ENCODE assay signal across 22 mouse cellular contexts in genomic region chr5:45065917-45066699, GRCm38 (mm10).
DNase-seq lines count a peak whose midpoint lies in the region; ATAC-seq lines count a peak whose summit lies in the region.
"Had no signal": no experiment of that assay in that cellular context is flagged by ENCODE, and none has a peak within 500 bp of the region (broad histone marks: within the 10 kb centered on the region; RNA-seq: fewer than 3 reads in every experiment).

No protein-coding gene starts in this region.

- H3K4me3 ChIP-seq in limb, embryonic 13.5 days: no peak overlapping the region
- H3K4me3 ChIP-seq: embryonic facial prominence, embryonic 10.5 days; forebrain, embryonic 13.5 days; gastrocnemius, adult 2 months; heart, embryonic 12.5 days; hindbrain, embryonic 13.5 days had no signal

- no peak overlapping the region for H3K4me2 ChIP-seq in limb, embryonic 13.5 days (replicated peaks)
- H3K4me2 ChIP-seq: forebrain, embryonic 13.5 days; heart, embryonic 12.5 days; hindbrain, embryonic 13.5 days had no signal

- no peaks in the 10 kb centered on the region for H3K9me3 ChIP-seq in limb, embryonic 13.5 days
- H3K9me3 ChIP-seq: embryonic facial prominence, embryonic 10.5 days; forebrain, embryonic 13.5 days; G1E; heart, embryonic 12.5 days; hindbrain, embryonic 13.5 days had no signal

- H3K9ac ChIP-seq in limb, embryonic 13.5 days: no peak overlapping the region
- H3K9ac ChIP-seq: forebrain, embryonic 13.5 days; forebrain, postnatal 0 days; heart, embryonic 12.5 days; hindbrain, embryonic 13.5 days had no signal

- no peaks in the 10 kb centered on the region for H3K27me3 ChIP-seq in limb, embryonic 13.5 days
- H3K27me3 ChIP-seq: forebrain, embryonic 13.5 days; heart, embryonic 12.5 days; hindbrain, embryonic 13.5 days had no signal

- WGBS in limb, embryonic 13.5 days: 21% methylated on average over 8 of the region's 8 CpGs

- no peak for ATAC-seq in limb, embryonic 13.5 days (ENCODE audit: low FRiP score, low read depth)
- ATAC-seq: CD4-positive, CD25-positive, alpha-beta regulatory T cell, adult 4 months; forebrain, embryonic 13.5 days; forebrain, postnatal 0 days; hindbrain, postnatal 0 days had no signal

- peak overlapping the region; percentile 33; the same call in 1 of the 2 replicates for H3K27ac ChIP-seq in limb, embryonic 13.5 days
- H3K27ac ChIP-seq: embryonic facial prominence, embryonic 10.5 days; forebrain, embryonic 13.5 days; gastrocnemius, adult 2 months; hindbrain, embryonic 13.5 days; hindbrain, postnatal 0 days had no signal

- peak; percentile 22 for DNase-seq in embryo, embryonic 10.5 days (ENCODE audit: low spot score)
- DNase-seq in embryo, embryonic 10 days (ENCODE audit: low spot score): no peak
- peak; percentile 3 for DNase-seq in retina, postnatal 1 day
- no peak for DNase-seq in retina, embryonic 14.5 days (ENCODE audit: low spot score)
- no peak for DNase-seq in adrenal gland, adult 2 months
- no peak for DNase-seq in cerebellum, postnatal 4 days (ENCODE audit: low spot score in 2 of 2)
- DNase-seq: adrenal gland, postnatal 14 days; B cell, adult 2 months; cerebellum, adult 11-12 months; cerebellum, adult 9-10 months; cerebellum, postnatal 25 days; forebrain, postnatal 0 days; gastrocnemius, adult 2 months; gastrocnemius, postnatal 25 days had no signal

- peaks cover 6% of the 10 kb centered on the region for H3K4me1 ChIP-seq in limb, embryonic 13.5 days
- H3K4me1 ChIP-seq: heart, embryonic 12.5 days; hindbrain, embryonic 13.5 days had no signal

- H3K36me3 ChIP-seq in limb, embryonic 13.5 days: no peaks in the 10 kb centered on the region
- H3K36me3 ChIP-seq: embryonic facial prominence, embryonic 10.5 days; G1E; heart, embryonic 12.5 days; hindbrain, embryonic 13.5 days had no signal

Comparison
In these comparisons a context has a peak if more than half of its experiments do, and no peak if none do; other contexts are left out.
1. DNase-seq: peak in embryo, embryonic 10.5 days (single experiment) and retina, postnatal 1 day (single experiment); none in embryo, embryonic 10 days (single experiment), retina, embryonic 14.5 days (single experiment), adrenal gland, adult 2 months (single experiment) and cerebellum, postnatal 4 days (0 of 2).